Mouse (Mus musculus) kidney, adult 18-20 months (tissue): ENCODE data around the gene Nxn.

Experiments used
- DNase-seq: peaks from one replicate; pipeline ENCODE4 v3.0.0; 2021

Gene Nxn

GRCm38 (mm10) chr11:76398798-76399586 is at the start of gene Nxn:
Nxn (minus strand) TSS chr11:76399140.
- peak; percentile 97 for DNase-seq

GRCm38 (mm10) chr11:76446251-76446650 is 47.3 kb upstream of the Nxn start:
- DNase-seq: peak; percentile 16

- DNase-seq: no peak
These were observed 46.5 kb upstream of the Nxn start for GRCm38 (mm10) chr11:76445459-76445858.

GRCm38 (mm10) chr11:76439666-76440065 is 40.7 kb upstream of the Nxn start:
- DNase-seq: no peak

- DNase-seq: peak; percentile 39
These were observed 38.0 kb upstream of the Nxn start for GRCm38 (mm10) chr11:76436864-76437437.

GRCm38 (mm10) chr11:76436009-76436408 is 37.1 kb upstream of the Nxn start:
- DNase-seq: no peak

- DNase-seq: no peak
These were observed 31.2 kb upstream of the Nxn start for GRCm38 (mm10) chr11:76429966-76430631.

GRCm38 (mm10) chr11:76429556-76429955 is 30.6 kb upstream of the Nxn start:
- DNase-seq: no peak

- DNase-seq: no peak
These were observed 30.1 kb upstream of the Nxn start for GRCm38 (mm10) chr11:76429046-76429445.

- DNase-seq: no peak
These were observed 28.8 kb upstream of the Nxn start for GRCm38 (mm10) chr11:76427781-76428180.

GRCm38 (mm10) chr11:76425749-76426148 is 26.8 kb upstream of the Nxn start:
- DNase-seq: no peak

GRCm38 (mm10) chr11:76420896-76421295 is 22.0 kb upstream of the Nxn start:
- peak; percentile 15 for DNase-seq

GRCm38 (mm10) chr11:76419179-76419578 is 20.2 kb upstream of the Nxn start:
- peak; percentile 16 for DNase-seq

GRCm38 (mm10) chr11:76418423-76418822 is 19.5 kb upstream of the Nxn start:
- peak; percentile 12 for DNase-seq

- no peak for DNase-seq
These were observed 17.0 kb upstream of the Nxn start for GRCm38 (mm10) chr11:76415985-76416384.

GRCm38 (mm10) chr11:76415001-76415400 is 16.1 kb upstream of the Nxn start:
- DNase-seq: no peak

GRCm38 (mm10) chr11:76413202-76413601 is 14.3 kb upstream of the Nxn start:
- DNase-seq: no peak

GRCm38 (mm10) chr11:76410826-76411225 is 11.9 kb upstream of the Nxn start:
- peak; percentile 50 for DNase-seq

- peak; percentile 97 for DNase-seq
These were observed 8.0 kb upstream of the Nxn start, which contains the start of gene Timm22 for GRCm38 (mm10) chr11:76406702-76407583. Timm22 (plus strand) TSS chr11:76406952.

- no peak for DNase-seq
These were observed 6.8 kb upstream of the Nxn start for GRCm38 (mm10) chr11:76405626-76406264.

GRCm38 (mm10) chr11:76405113-76405512 is 6.2 kb upstream of the Nxn start:
- no peak for DNase-seq

- DNase-seq: no peak
These were observed 2.5 kb upstream of the Nxn start for GRCm38 (mm10) chr11:76401398-76401797.
